Mouse (Mus musculus) liver, postnatal 0 days (tissue): ENCODE data around the gene Smim15. TPM values are rescaled to one million over a fixed set of nuclear protein-coding genes. Genes with fewer than 3 reads are reported as not detected.

Experiments used
- ATAC-seq: fragments of 200-750 bp; cut with Nextera tagmentation; 2 replicates; pipeline ENCODE4 v1.8.0; 2017; ENCODE audit warnings: mild to moderate bottlenecking, moderate library complexity
- DNase-seq: peaks from one replicate; pipeline ENCODE4 v3.0.0-alpha.2; 2016
- H3K27ac ChIP-seq: fragments of 300-500 bp; sonication (generic); 2 replicates; pipeline ENCODE4 v1.5.1; 2014; ENCODE audit warnings: antibody characterized with exemption, moderate library complexity, mild to moderate bottlenecking, low read depth
- H3K27me3 ChIP-seq: fragments of 300-500 bp; sonication (generic); 2 replicates; pipeline ENCODE4 v1.6.1; 2014; ENCODE audit warnings: low read length, control low read depth, mixed read lengths; ENCODE audit not compliant: insufficient read depth
- H3K36me3 ChIP-seq: fragments of 300-500 bp; sonication (generic); replicated peaks from 2 replicates; pipeline ENCODE4 v1.6.1; 2014; ENCODE audit warnings: mild to moderate bottlenecking, control low read depth, low read length, moderate library complexity, mixed read lengths; ENCODE audit not compliant: insufficient read depth
- H3K4me1 ChIP-seq: fragments of 300-500 bp; sonication (generic); 2 replicates; pipeline ENCODE4 v1.6.1; 2014; ENCODE audit warnings: antibody characterized with exemption, mild to moderate bottlenecking, control low read depth; ENCODE audit not compliant: insufficient read depth
- H3K4me2 ChIP-seq: fragments of 300-500 bp; sonication (generic); 2 replicates; pipeline ENCODE4 v1.6.1; 2014; ENCODE audit warnings: low read depth, mild to moderate bottlenecking, low read length, moderate library complexity, mixed read lengths
- H3K4me3 ChIP-seq: fragments of 300-500 bp; sonication (generic); 2 replicates; pipeline ENCODE4 v1.5.1; 2014; ENCODE audit warnings: low read depth, low read length
- H3K9ac ChIP-seq: fragments of 300-500 bp; sonication (generic); replicated peaks from 2 replicates; pipeline ENCODE4 v1.6.1; 2014; ENCODE audit warnings: mild to moderate bottlenecking, moderate library complexity
- H3K9me3 ChIP-seq: fragments of 300-500 bp; sonication (generic); 2 replicates; pipeline ENCODE4 v1.6.1; 2016; ENCODE audit warnings: mild to moderate bottlenecking, control low read depth, low read length, mixed read lengths
- CTCF ChIP-seq: sonication (generic); IDR thresholded peaks from 2 replicates; pipeline ENCODE4 v1.5.1; 2016; ENCODE audit warnings: antibody characterized with exemption, low read depth
- EP300 ChIP-seq: IDR thresholded peaks from 2 replicates; pipeline ENCODE4 v1.6.1; 2016; ENCODE audit warnings: antibody characterized with exemption, low read depth, mild to moderate bottlenecking
- WGBS: fragments of 180-500 bp; shearing (Covaris S2); extraction: QIAGEN DNeasy Blood & Tissue Kit; methylation state at CpG from one replicate; pipeline ENCODE4 v1.1.7; 2014; ENCODE audit not compliant: insufficient replicate concordance; 5-methylcytosine and 5-hydroxymethylcytosine counted together
- polyA plus RNA-seq: library from polyadenylated mRNA; unstranded; fragments of >200 nt; fragmentation: Nextera tagmentation; extraction: Ambion mirVana; gene quantifications from 2 replicates; pipeline ENCODE4 v1.2.1, GENCODE M21; 2015

The Smim15 gene
- polyA plus RNA-seq, 1 experiment from 2014 or later, result 19.9 TPM

DNA sequence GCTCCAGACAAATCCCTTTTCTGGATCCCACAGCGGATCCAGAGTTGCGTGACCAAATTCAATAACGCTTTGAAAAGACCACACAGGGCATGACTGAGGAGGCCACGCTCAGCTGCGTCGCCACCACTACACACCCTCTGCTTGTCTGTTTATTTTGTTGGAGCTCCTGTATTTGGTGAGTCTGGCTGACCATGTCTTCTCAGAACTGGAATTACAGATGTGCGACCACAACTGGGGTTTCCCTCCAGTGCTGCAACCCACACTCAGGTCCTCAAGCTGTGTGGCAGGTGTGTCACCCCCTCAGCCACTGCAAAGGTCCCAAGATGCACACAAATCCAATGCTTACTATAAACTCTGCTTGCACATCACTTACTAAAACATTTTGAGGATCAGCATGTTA, 48.0 kb downstream of the Smim15 start:
- Histone ChIP-seq H3K9me3 (no peaks in the 10 kb centered on the region), H3K36me3 (no peaks in the 10 kb centered on the region), H3K9ac (no peak overlapping the region), H3K4me2 (no peak overlapping the region), H3K4me1 (peaks cover 2% of the 10 kb centered on the region; the same call in 1 of the 2 replicates), H3K27me3 (no peaks in the 10 kb centered on the region), H3K27ac (no peak overlapping the region), H3K4me3 (no peak overlapping the region)
- no peak for TF ChIP-seq CTCF
- no peak for TF ChIP-seq EP300
- WGBS, result 81% methylated on average over 7 of the region's 7 CpGs
- DNase-seq, result no peak
- ATAC-seq, result no peak

DNA sequence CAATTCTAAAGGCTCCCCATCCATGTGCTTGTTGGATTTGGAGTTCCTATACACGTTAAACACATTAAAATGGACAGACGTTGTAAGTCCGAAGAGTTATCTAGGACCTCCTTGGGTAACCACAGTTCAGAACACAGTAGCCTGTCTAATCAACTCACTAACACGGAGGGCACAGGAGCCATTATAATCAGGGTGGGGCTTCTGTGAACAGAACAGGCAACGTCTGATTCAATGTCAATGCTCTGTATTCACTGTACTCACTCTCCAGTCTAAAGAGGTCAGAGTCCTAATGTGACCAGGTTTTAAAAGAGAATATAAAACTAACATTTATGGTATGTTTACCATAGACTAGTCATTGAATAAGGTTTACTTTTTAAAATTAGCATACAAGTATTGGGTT, 50.4 kb downstream of the Smim15 start:
- no peak for ATAC-seq
- H3K4me3 ChIP-seq, result no peak overlapping the region
- 76% methylated on average over 5 of the region's 5 CpGs for WGBS

DNA sequence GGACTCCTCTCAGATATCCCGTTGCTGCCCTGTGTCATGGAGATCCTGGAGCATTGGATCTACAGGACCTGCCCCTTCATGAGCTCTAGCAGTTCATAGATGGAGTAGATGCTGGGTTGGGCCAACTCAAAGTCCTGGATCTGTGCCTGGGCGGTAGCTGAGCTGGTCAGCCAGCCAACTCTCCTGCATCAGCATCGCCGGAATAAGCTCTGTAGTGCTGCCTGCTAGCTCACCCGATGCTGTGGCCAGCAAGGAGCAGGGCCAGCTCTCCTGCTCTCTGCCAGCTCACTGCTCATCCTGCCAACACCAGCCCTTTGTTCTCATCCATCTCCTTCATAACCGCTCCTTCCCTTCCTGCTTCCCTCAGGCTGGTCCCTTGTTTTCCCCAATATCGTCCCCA, 51.4 kb downstream of the Smim15 start:
- ATAC-seq (no peak), DNase-seq (no peak)
- no peak for TF ChIP-seq EP300
- TF ChIP-seq CTCF, result no peak
- Histone ChIP-seq H3K36me3 (no peaks in the 10 kb centered on the region), H3K27me3 (no peaks in the 10 kb centered on the region), H3K4me2 (no peak overlapping the region), H3K9ac (no peak overlapping the region), H3K4me3 (no peak overlapping the region), H3K9me3 (no peaks in the 10 kb centered on the region), H3K4me1 (peaks cover 2% of the 10 kb centered on the region; the same call in 1 of the 2 replicates), H3K27ac (no peak overlapping the region)
- 82% methylated on average over 7 of the region's 7 CpGs for WGBS

More for the DNA sequence above, 50.4 kb downstream of the Smim15 start:
- no peaks in the 10 kb centered on the region for H3K27me3 ChIP-seq
- H3K9me3 ChIP-seq, result no peaks in the 10 kb centered on the region
- no peak for TF ChIP-seq CTCF
- no peak for TF ChIP-seq EP300
- DNase-seq, result no peak
- no peak overlapping the region for H3K27ac ChIP-seq
- no peak overlapping the region for H3K9ac ChIP-seq
- H3K4me2 ChIP-seq, result no peak overlapping the region
- no peaks in the 10 kb centered on the region for H3K36me3 ChIP-seq
- peaks cover 2% of the 10 kb centered on the region; the same call in 1 of the 2 replicates for H3K4me1 ChIP-seq

DNA sequence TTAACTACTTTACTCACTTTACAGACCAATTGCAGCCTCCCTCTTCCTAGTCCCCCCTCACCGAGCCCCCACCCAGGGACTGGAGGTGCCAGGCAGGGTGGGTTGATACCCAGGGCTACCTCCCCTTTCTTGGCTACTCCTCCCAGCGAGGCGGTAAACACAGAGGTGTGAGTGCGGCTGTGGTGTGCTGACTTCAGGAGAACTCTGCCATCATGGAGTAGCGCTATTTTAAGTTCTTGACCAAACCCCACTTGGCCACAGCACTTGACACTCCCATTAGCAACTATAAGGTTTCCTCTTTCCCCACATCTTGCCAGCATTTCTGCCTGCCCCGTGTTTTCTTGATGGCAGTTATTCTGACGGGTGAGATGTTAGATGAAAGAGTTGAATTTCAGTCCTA, 52.2 kb downstream of the Smim15 start:
- peaks cover 2% of the 10 kb centered on the region; the same call in 1 of the 2 replicates for H3K4me1 ChIP-seq
- H3K36me3 ChIP-seq, result no peaks in the 10 kb centered on the region
- ATAC-seq (no peak), DNase-seq (no peak)
- no peaks in the 10 kb centered on the region for H3K27me3 ChIP-seq
- peak overlapping the region; percentile 35; the same call in 1 of the 2 replicates for H3K27ac ChIP-seq
- WGBS, result 53% methylated on average over 7 of the region's 7 CpGs
- no peaks in the 10 kb centered on the region for H3K9me3 ChIP-seq
- peak overlapping the region; percentile 36 for H3K4me2 ChIP-seq
- H3K4me3 ChIP-seq, result no peak overlapping the region
- no peak for TF ChIP-seq CTCF
- no peak for TF ChIP-seq EP300
- H3K9ac ChIP-seq, result no peak overlapping the region

Other genes with a start within 250 kb of the Smim15 start
- gene Ndufaf2, start 114.2 kb downstream of the Smim15 start, polyA plus RNA-seq, result 39.5 and 40.5 TPM in 2 replicates
- gene Ercc8, start 114.3 kb downstream of the Smim15 start, polyA plus RNA-seq, result 3.9 and 4.9 TPM in 2 replicates
- gene Elovl7, start 170.0 kb downstream of the Smim15 start, polyA plus RNA-seq, result 3.6 and 3.7 TPM in 2 replicates